Mouse (Mus musculus) heart, embryonic 16.5 days (tissue): ENCODE measurements around the gene Camk1. TPM values are rescaled to one million over a fixed set of nuclear protein-coding genes. Genes with fewer than 3 reads are reported as not detected.
A peak's percentile ranks its signal among the peaks of the same experiment; 100 is the strongest.

Experiments
- ATAC-seq: fragments of 200-750 bp; cut with Nextera tagmentation; replicated peaks from 2 replicates; pipeline ENCODE4 v1.8.0; 2017; ENCODE audit warnings: moderate number of reproducible peaks; ENCODE audit not compliant: insufficient read depth, low FRiP score; ENCODE audit errors: extremely low read depth
- H3K27ac ChIP-seq: fragments of 300-500 bp; sonication (generic); 2 replicates; pipeline ENCODE4 v1.5.1; 2014; ENCODE audit warnings: mild to moderate bottlenecking, low read length, control low read depth, moderate library complexity
- H3K27me3 ChIP-seq: fragments of 300-500 bp; sonication (generic); 2 replicates; pipeline ENCODE4 v1.6.1; 2014; ENCODE audit warnings: low read length, mixed read lengths; ENCODE audit not compliant: control insufficient read depth, insufficient read depth
- H3K36me3 ChIP-seq: fragments of 300-500 bp; sonication (generic); 2 replicates; pipeline ENCODE4 v1.6.1; 2014; ENCODE audit not compliant: control insufficient read depth, insufficient read depth
- H3K4me1 ChIP-seq: fragments of 300-500 bp; sonication (generic); 2 replicates; pipeline ENCODE4 v1.6.1; 2014; ENCODE audit warnings: low read length, mixed read lengths; ENCODE audit not compliant: control insufficient read depth, insufficient read depth
- H3K4me2 ChIP-seq: fragments of 300-500 bp; sonication (generic); 2 replicates; pipeline ENCODE4 v1.6.1; 2014; ENCODE audit warnings: low read depth, mild to moderate bottlenecking, control low read depth, low read length
- H3K4me3 ChIP-seq: fragments of 300-500 bp; sonication (generic); 2 replicates; pipeline ENCODE4 v1.5.1; 2014; ENCODE audit warnings: mild to moderate bottlenecking, control low read depth, low read length
- H3K9ac ChIP-seq: fragments of 300-500 bp; sonication (generic); 2 replicates; pipeline ENCODE4 v1.6.1; 2014; ENCODE audit warnings: low read length, control low read depth
- H3K9me3 ChIP-seq: fragments of 300-500 bp; sonication (generic); replicated peaks from 2 replicates; pipeline ENCODE4 v1.6.1; 2016; ENCODE audit warnings: low read length; ENCODE audit not compliant: control insufficient read depth
- WGBS: fragments of 180-500 bp; shearing (Covaris S2); extraction: QIAGEN DNeasy Blood & Tissue Kit; methylation state at CpG from one replicate; pipeline ENCODE4 v1.1.7; 2014; 5-methylcytosine and 5-hydroxymethylcytosine counted together
- polyA plus RNA-seq: library from polyadenylated mRNA; unstranded; fragments of >200 nt; fragmentation: Nextera tagmentation; extraction: Ambion mirVana; gene quantifications from 2 replicates; pipeline ENCODE4 v1.2.1, GENCODE M21; 2015

The Camk1 gene
- polyA plus RNA-seq, 1 experiment from 2014 or later = 117 TPM

DNA sequence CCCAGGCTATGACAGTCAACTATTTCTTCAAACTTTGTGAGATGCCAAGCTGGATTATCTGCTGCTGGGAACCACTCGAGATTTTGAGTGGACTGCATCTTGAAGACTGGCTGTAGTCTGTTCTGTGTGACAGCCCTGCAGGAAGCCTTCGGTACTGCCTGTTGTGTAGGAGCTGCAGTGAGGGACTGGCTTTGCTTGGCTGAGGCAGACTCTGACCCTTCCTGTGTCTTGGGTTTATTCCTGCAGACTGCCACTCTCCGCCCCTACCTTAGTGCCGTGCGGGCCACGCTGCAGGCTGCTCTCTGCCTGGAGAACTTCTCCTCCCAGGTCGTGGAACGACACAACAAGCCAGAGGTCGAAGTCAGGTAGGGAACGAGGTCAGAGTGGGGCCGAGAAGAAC is 36.7 kb upstream of the Camk1 start:
- WGBS = 87% methylated on average over 11 of the region's 11 CpGs
- Histone ChIP-seq H3K4me3 (no peak overlapping the region), H3K27ac (no peak overlapping the region), H3K9ac (no peak overlapping the region), H3K9me3 (no peaks in the 10 kb centered on the region), H3K27me3 (no peaks in the 10 kb centered on the region), H3K36me3 (peaks cover 47% of the 10 kb centered on the region), H3K4me1 (peaks cover 15% of the 10 kb centered on the region), H3K4me2 (no peak overlapping the region)
- ATAC-seq = no peak

DNA sequence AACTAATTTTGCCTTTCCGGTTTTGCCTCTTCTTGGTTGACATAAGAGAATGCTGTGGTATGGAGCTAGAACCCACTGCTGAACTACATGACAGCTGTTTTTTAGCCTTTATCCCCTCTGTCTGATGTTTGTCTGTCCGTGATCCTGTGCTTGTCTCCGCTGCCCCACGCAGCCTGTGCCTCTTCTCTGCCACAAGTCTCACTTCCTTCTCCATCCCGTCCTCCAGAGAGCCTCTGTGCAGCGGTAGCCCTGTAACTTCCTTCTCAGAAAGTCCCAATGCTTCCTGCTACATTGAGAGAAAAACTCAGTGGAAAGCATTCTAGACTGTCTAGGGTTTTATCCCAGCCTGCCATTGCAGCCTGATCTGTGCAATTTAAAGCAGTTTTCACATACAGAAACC is 35.5 kb upstream of the Camk1 start:
- Histone ChIP-seq H3K36me3 (peaks cover 42% of the 10 kb centered on the region), H3K4me2 (peak overlapping the region; percentile 76), H3K4me1 (peaks cover 15% of the 10 kb centered on the region), H3K9ac (peak overlapping the region; percentile 89), H3K4me3 (peak overlapping the region; percentile 95), H3K27me3 (no peaks in the 10 kb centered on the region), H3K27ac (no peak overlapping the region), H3K9me3 (no peaks in the 10 kb centered on the region)
- no peak for ATAC-seq
- 66% methylated on average over 6 of the region's 6 CpGs for WGBS

DNA sequence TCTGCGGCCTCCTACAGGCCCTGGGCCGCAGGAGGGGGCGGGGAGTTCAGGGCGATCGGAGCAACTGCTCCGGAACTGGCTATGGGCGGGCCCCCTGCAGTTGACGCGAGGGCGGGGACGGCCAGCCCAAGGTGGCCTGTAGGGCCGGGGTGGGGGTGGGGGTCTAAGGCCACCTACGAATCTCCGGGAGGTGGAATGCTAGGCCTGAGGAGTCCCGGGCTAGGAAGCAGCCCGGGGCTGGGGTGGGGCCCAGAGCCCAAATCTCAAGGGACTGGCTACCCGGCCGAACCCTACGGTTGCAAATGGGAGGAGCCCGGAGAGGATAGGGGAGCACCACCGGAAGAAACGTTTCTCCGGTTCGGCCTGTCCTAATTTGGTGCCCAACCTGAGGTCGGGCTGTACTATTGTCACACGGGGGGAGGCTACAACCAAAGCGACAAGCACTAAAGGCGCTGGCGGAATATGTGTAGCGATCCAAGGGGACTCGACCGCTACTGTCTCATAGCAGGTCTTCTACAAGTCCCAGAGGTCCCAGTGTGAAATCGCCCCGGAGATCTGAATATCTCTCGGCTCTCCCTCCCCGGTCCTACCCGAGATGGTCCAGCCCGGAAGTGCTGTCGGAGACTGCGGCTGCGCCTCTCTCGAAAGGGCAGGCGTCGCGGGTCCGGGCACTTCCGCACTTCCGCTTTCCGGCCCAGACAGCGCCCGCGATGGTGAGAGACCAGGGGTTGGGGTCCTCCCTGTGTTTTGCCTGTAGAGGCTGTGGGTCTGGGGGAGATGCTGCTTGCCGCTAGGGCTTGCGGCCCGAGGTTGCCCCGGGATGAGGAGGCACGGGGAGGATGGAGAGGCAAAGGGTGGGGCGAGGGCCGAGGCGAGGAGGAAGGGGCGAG is 34.0 kb upstream of the Camk1 start, which contains the start of the genes Tada3 and Arpc4:
Tada3 (minus strand) TSS at position 388 of the 890 bp plus-strand sequence.
Arpc4 (plus strand) TSS at position 620 of the 890 bp plus-strand sequence.
- Histone ChIP-seq H3K9ac (peak within 1 kb of the TSS; percentile 89), H3K36me3 (peaks cover 33% of the 10 kb centered on the region), H3K27ac (peak within 1 kb of the TSS; percentile 97), H3K4me3 (peak within 1 kb of the TSS; percentile 95), H3K4me1 (peaks cover 15% of the 10 kb centered on the region), H3K9me3 (no peaks in the 10 kb centered on the region), H3K27me3 (no peaks in the 10 kb centered on the region), H3K4me2 (peak within 1 kb of the TSS; percentile 76)
- ATAC-seq = peak; percentile 95
- under 1% methylated on average over 61 of the region's 61 CpGs for WGBS

DNA sequence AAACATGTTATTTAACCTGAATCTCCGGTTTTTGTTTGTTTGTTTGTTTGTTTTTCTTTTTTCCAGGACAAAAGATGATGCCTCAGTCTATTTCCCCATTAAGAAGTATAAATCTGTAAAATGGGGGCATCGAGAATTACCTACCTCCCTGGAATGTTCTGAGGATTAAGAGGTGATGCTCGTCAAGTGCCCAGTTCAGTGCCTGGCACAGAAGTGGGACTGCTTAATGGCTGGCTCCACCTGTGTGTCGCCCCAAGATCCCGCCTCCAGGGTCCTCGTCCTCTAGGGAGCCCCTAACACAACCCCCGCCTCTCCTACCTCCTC is 33.4 kb upstream of the Camk1 start:
- no peak for ATAC-seq
- no peaks in the 10 kb centered on the region for H3K27me3 ChIP-seq
- H3K9me3 ChIP-seq = no peaks in the 10 kb centered on the region
- H3K36me3 ChIP-seq = peaks cover 33% of the 10 kb centered on the region
- peaks cover 15% of the 10 kb centered on the region for H3K4me1 ChIP-seq
- H3K27ac ChIP-seq = peak overlapping the region; percentile 97
- peak overlapping the region; percentile 89 for H3K9ac ChIP-seq
- peak overlapping the region; percentile 95 for H3K4me3 ChIP-seq
- peak overlapping the region; percentile 76 for H3K4me2 ChIP-seq
- WGBS = 8% methylated on average over 7 of the region's 7 CpGs

DNA sequence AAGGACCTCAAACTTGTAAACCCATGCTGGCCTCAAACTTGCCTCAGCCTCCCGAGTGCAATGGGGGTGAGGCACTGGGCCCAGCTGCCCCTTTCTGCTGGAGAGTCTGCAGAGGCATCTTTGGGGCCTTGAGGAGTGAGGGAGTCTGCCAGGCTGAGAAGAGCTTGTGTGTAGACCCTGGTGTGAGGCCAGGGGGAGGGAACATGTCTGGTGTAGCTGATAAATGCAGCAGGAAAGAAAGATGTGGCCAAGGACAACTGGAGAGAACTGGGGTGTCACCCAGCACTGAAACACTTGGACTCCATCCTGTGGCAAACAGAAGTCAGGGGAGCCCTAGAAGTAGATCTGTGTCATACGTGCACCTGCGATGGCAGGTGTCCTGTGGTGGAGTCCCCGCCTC is 29.7 kb upstream of the Camk1 start:
- H3K36me3 ChIP-seq = peaks cover 42% of the 10 kb centered on the region
- WGBS = 86% methylated on average over 4 of the region's 4 CpGs
- H3K27ac ChIP-seq = no peak overlapping the region
- ATAC-seq = no peak
- no peaks in the 10 kb centered on the region for H3K9me3 ChIP-seq
- H3K9ac ChIP-seq = no peak overlapping the region
- H3K4me3 ChIP-seq = no peak overlapping the region
- no peaks in the 10 kb centered on the region for H3K27me3 ChIP-seq
- peaks cover 6% of the 10 kb centered on the region for H3K4me1 ChIP-seq
- no peak overlapping the region for H3K4me2 ChIP-seq

- no peak overlapping the region for H3K4me2 ChIP-seq
- no peaks in the 10 kb centered on the region for H3K9me3 ChIP-seq
- H3K4me1 ChIP-seq = no peaks in the 10 kb centered on the region
- no peaks in the 10 kb centered on the region for H3K27me3 ChIP-seq
- H3K9ac ChIP-seq = no peak overlapping the region
- no peak overlapping the region for H3K27ac ChIP-seq
- no peak for ATAC-seq
- no peak overlapping the region for H3K4me3 ChIP-seq
- peaks cover 46% of the 10 kb centered on the region for H3K36me3 ChIP-seq
- WGBS = 88% methylated on average over 20 of the region's 20 CpGs
Measured at GRCm38 (mm10) chr6:113370194-113370929, 26.6 kb upstream of the Camk1 start.

GRCm38 (mm10) chr6:113368577-113368976 is 24.8 kb upstream of the Camk1 start:
- no peaks in the 10 kb centered on the region for H3K27me3 ChIP-seq
- no peaks in the 10 kb centered on the region for H3K9me3 ChIP-seq
- no peaks in the 10 kb centered on the region for H3K4me1 ChIP-seq
- peaks cover 38% of the 10 kb centered on the region for H3K36me3 ChIP-seq
- WGBS = 84% methylated on average over 5 of the region's 5 CpGs
- H3K27ac ChIP-seq = no peak overlapping the region
- no peak overlapping the region for H3K4me2 ChIP-seq
- H3K4me3 ChIP-seq = no peak overlapping the region
- H3K9ac ChIP-seq = no peak overlapping the region
- no peak for ATAC-seq

DNA sequence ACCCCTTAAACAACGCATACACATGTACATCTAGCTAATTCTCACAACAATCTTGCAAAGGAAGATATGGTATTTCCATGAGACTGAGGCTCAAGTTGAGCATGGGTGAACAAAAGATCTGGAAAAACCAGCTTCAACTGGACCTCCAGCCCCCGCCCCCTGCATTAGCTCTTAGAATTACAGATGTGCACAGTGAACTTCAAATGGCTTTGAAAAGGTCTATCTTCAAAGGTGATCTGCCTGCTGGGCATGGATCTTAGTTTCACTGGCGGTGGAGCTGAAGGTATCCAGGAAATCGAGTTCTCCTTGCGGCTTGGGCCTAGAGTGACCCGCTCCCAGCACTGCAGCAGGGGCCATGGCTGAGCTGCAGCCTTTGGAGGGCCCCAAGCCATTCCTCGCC is 24.3 kb upstream of the Camk1 start:
- H3K9me3 ChIP-seq = no peaks in the 10 kb centered on the region
- H3K27me3 ChIP-seq = no peaks in the 10 kb centered on the region
- H3K4me3 ChIP-seq = no peak overlapping the region
- H3K36me3 ChIP-seq = peaks cover 35% of the 10 kb centered on the region
- H3K27ac ChIP-seq = no peak overlapping the region
- 91% methylated on average over 7 of the region's 7 CpGs for WGBS
- no peaks in the 10 kb centered on the region for H3K4me1 ChIP-seq
- no peak for ATAC-seq
- H3K9ac ChIP-seq = no peak overlapping the region
- no peak overlapping the region for H3K4me2 ChIP-seq

GRCm38 (mm10) chr6:113367574-113367973 is 23.8 kb upstream of the Camk1 start:
- Histone ChIP-seq H3K4me2 (no peak overlapping the region), H3K9me3 (no peaks in the 10 kb centered on the region), H3K9ac (no peak overlapping the region), H3K36me3 (peaks cover 34% of the 10 kb centered on the region), H3K4me1 (no peaks in the 10 kb centered on the region), H3K27ac (no peak overlapping the region), H3K4me3 (no peak overlapping the region), H3K27me3 (no peaks in the 10 kb centered on the region)
- ATAC-seq = no peak
- WGBS = 95% methylated on average over 1 of the region's 1 CpGs
